Mouse (Mus musculus) C2C12 (cell line): ENCODE data around the gene Stat4. TPM values are rescaled to one million over a fixed set of nuclear protein-coding genes. Genes with fewer than 3 reads are reported as not detected.

Source experiments
- H3K27me3 ChIP-seq: one replicate; pipeline ENCODE4 v1.6.1; 2011; ENCODE audit not compliant: control insufficient read depth, insufficient read depth, insufficient read length
- H3K36me3 ChIP-seq: one replicate; pipeline ENCODE4 v1.6.1; 2011; ENCODE audit not compliant: control insufficient read depth, insufficient read depth
- H3K4me3 ChIP-seq: one replicate; pipeline ENCODE4 v1.5.1; 2011; ENCODE audit warnings: mild to moderate bottlenecking, control low read depth; ENCODE audit not compliant: poor library complexity, insufficient read depth, severe bottlenecking
- H3K79me2 ChIP-seq: one replicate; pipeline ENCODE4 v1.6.1; 2011; ENCODE audit not compliant: control insufficient read depth, insufficient read depth
- H3K79me3 ChIP-seq: one replicate; pipeline ENCODE4 v1.6.1; 2011; ENCODE audit warnings: low read depth, control low read depth
- H3ac ChIP-seq: one replicate; pipeline ENCODE3; 2011; ENCODE audit warnings: low read depth; ENCODE audit not compliant: control insufficient read depth, insufficient read length
- CEBPB ChIP-seq: IDR thresholded peaks from one replicate; pipeline ENCODE4 v1.6.1; 2011; ENCODE audit warnings: low read depth, mild to moderate bottlenecking, control low read depth, moderate library complexity
- CTCF ChIP-seq: IDR thresholded peaks from one replicate; pipeline ENCODE4 v1.5.1; 2011; ENCODE audit not compliant: control insufficient read depth, insufficient read depth, insufficient read length
- FOSL1 ChIP-seq: IDR thresholded peaks from one replicate; pipeline ENCODE4 v1.8.0; 2011; ENCODE audit warnings: mild to moderate bottlenecking, low read length; ENCODE audit not compliant: poor library complexity, insufficient read depth, severe bottlenecking
- MAX ChIP-seq: IDR thresholded peaks from one replicate; pipeline ENCODE4 v1.6.1; 2011; ENCODE audit warnings: mild to moderate bottlenecking, control low read depth
- MYOD1 ChIP-seq: IDR thresholded peaks from one replicate; pipeline ENCODE4 v1.6.1; 2011; ENCODE audit warnings: low read depth; ENCODE audit not compliant: control insufficient read depth, insufficient read length
- MYOG ChIP-seq: IDR thresholded peaks from one replicate; pipeline ENCODE4 v1.6.1; 2011; ENCODE audit not compliant: control insufficient read depth, insufficient read length; ENCODE audit errors: extremely low read depth
- USF1 ChIP-seq: IDR thresholded peaks from one replicate; pipeline ENCODE4 v1.6.1; 2011; ENCODE audit warnings: low read depth, mild to moderate bottlenecking, control low read depth, moderate library complexity
- polyA plus RNA-seq: library from polyadenylated mRNA; unstranded; fragments of >200 nt; fragmentation: generic; extraction: Trizol; gene quantifications from one replicate; pipeline ENCODE4 v1.2.1, GENCODE M21; 2012; ENCODE audit warnings: missing spikeins

The Stat4 gene
- polyA plus RNA-seq, 1 experiment, result not detected

DNA sequence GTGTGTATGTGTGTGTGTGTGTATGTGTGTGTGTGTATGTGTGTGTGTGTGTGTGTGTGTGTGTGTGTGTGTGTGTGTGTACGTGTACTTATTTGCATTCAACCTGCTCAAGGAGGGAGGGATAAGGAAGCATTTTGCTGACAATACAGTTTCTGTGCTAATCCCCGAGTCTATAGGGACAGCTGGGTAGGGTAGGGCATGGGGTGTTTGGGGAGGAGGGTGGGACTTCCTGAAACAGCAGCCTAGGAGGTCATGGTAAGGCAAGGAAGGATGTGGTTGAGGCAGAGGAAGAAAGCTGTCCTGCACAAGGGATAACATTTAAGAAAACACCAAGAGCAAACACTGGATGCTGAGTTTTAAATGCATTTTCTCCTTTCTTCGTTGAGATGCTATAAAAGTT is 24.3 kb downstream of the Stat4 start:
- H3K36me3 ChIP-seq, result no peaks in the 10 kb centered on the region
- no peaks in the 10 kb centered on the region for H3K27me3 ChIP-seq
- TF ChIP-seq CEBPB, result no peak
- TF ChIP-seq MAX, result no peak
- no peak for TF ChIP-seq MYOD1
- no peaks in the 10 kb centered on the region for H3K79me3 ChIP-seq
- no peaks in the 10 kb centered on the region for H3K79me2 ChIP-seq
- no peak overlapping the region for H3ac ChIP-seq
- no peak overlapping the region for H3K4me3 ChIP-seq

DNA sequence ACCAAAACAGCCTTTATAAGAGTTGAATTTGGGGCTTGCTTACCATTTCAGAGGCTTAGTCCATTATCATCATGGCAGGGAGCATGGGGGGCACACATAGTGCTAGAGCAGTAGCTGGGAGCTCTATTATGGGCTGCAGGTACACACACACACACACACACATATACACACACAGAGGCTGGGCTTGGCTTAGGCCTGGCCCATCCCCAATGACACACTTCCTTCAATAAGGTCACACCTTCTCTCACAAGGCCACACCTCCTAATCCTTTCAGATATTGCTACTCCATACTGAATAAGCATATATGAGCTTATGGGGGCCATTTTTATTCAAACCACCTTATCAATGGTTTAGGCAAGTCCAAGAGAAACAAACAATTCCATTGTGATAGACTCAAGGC is 25.3 kb downstream of the Stat4 start:
- no peak overlapping the region for H3K4me3 ChIP-seq
- no peaks in the 10 kb centered on the region for H3K27me3 ChIP-seq
- H3K79me2 ChIP-seq, result no peaks in the 10 kb centered on the region
- no peaks in the 10 kb centered on the region for H3K36me3 ChIP-seq
- H3K79me3 ChIP-seq, result no peaks in the 10 kb centered on the region
- H3ac ChIP-seq, result no peak overlapping the region
- no peak for TF ChIP-seq CEBPB
- no peak for TF ChIP-seq MYOG
- TF ChIP-seq CTCF, result no peak
- no peak for TF ChIP-seq MYOD1
- TF ChIP-seq FOSL1, result no peak
- no peak for TF ChIP-seq MAX
- no peak for TF ChIP-seq USF1

DNA sequence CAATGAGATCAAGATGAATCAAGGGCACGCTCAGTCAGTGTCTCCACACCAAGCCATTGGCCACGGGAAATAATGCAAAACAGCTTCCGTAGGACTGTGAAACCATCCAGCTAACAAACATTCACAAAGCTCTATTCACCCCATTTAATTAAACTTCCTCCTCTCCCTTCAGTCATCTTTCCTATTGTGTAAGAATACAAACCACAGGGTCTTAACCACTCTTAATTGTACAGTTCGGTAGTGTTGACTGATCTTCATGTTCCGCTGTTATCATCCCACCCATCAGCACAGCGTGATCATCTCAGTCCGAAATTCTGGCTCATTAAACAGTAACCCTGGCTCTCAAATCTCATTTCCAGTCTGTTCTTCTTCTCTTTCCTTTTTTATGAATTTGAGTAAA is 25.8 kb downstream of the Stat4 start:
- no peaks in the 10 kb centered on the region for H3K79me3 ChIP-seq

DNA sequence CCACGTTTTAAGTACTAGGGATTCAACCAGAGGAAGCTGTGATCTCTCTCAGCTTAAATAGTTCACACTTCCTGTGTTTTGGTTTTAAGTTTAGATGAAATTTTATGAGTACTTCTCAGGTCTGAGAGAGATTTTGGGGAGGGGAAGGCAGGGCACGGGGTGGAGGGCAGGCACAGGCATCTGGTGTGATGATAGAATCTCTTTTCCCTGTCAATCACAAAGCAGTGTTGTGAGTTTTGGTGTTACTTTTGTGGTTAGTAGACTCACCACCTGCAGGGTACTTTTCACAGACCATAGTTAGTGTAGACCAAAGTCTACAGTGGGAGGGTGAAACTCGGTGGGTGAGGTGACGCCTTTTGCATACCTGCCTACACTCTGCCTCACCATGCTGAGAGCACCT is 32.7 kb downstream of the Stat4 start:
- Histone ChIP-seq H3K36me3 (no peaks in the 10 kb centered on the region), H3K79me2 (no peaks in the 10 kb centered on the region), H3K79me3 (no peaks in the 10 kb centered on the region), H3K4me3 (no peak overlapping the region), H3K27me3 (no peaks in the 10 kb centered on the region), H3ac (no peak overlapping the region)
- TF ChIP-seq FOSL1, result no peak
- no peak for TF ChIP-seq CEBPB
- TF ChIP-seq MYOG, result no peak
- no peak for TF ChIP-seq USF1
- TF ChIP-seq MAX, result no peak
- no peak for TF ChIP-seq MYOD1
- no peak for TF ChIP-seq CTCF

More for the DNA sequence above, 25.8 kb downstream of the Stat4 start:
- Histone ChIP-seq H3K36me3 (no peaks in the 10 kb centered on the region), H3K27me3 (no peaks in the 10 kb centered on the region), H3K79me2 (no peaks in the 10 kb centered on the region), H3K4me3 (no peak overlapping the region), H3ac (no peak overlapping the region)
- no peak for TF ChIP-seq MAX
- TF ChIP-seq CEBPB, result no peak
- no peak for TF ChIP-seq FOSL1
- no peak for TF ChIP-seq CTCF
- no peak for TF ChIP-seq MYOG

DNA sequence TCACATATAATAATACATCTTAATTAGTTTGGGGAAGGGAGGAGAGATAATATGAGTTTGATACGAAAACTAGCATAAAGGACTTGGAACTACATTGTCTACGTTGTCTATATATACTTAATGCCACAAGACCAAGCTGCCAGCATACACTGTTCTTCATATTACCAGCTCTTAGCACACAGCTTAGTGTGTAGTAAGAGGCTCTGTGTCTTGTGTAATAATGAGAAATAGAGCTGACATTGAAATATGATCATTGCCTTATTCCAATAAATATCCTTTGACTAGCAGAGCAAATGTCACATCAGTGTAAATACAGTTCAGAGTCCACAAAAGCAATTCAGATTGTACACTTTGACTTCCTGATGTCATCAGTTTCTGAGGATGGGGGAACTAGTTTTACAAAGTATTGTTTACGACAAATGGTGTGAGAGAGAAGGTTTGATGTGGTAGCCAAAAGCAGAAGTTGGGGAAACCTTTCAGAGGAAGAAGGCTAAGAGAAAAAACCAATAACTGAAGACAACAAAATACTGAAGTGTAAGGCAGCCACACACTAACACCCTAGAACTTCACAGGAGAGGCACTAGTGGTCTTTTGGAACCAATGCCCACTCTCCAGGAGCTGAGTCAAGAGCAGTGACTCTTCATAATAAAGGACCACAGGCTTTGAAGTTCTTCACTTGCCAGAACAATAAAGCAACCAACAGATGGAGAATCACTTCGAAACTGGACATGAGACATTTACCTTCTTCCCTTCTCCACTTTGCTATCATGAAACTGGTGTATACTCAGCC is 35.2 kb downstream of the Stat4 start:
- no peaks in the 10 kb centered on the region for H3K27me3 ChIP-seq
- TF ChIP-seq CEBPB, result no peak
- no peak for TF ChIP-seq CTCF
- TF ChIP-seq MYOD1, result no peak
- H3K79me2 ChIP-seq, result no peaks in the 10 kb centered on the region
- no peaks in the 10 kb centered on the region for H3K36me3 ChIP-seq
- H3ac ChIP-seq, result no peak overlapping the region
- H3K4me3 ChIP-seq, result no peak overlapping the region
- no peaks in the 10 kb centered on the region for H3K79me3 ChIP-seq

DNA sequence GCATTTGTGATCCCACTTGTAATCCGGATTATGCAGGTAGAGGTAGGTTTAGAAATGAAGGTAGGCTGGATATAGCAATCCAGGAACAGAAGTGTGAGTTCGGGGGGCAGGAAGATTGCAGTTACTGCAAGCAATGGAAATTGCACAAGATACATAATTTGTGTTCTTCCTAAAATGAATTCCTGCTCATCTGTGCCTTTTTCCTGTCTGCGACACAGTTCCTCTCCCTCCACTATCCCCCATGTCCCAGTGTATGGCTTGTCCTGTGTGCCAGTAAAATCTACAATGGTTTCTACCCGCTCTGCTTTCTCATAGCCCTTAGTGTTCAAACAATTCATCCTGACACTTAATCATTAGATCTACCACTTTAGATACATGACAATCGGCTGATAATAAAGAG is 41.7 kb downstream of the Stat4 start:
- Histone ChIP-seq H3ac (no peak overlapping the region), H3K27me3 (no peaks in the 10 kb centered on the region)

More for the DNA sequence above, 41.7 kb downstream of the Stat4 start:
- TF ChIP-seq MYOG (no peak), CEBPB (no peak), CTCF (no peak), MAX (no peak), MYOD1 (no peak), USF1 (no peak), FOSL1 (no peak)
- Histone ChIP-seq H3K79me2 (no peaks in the 10 kb centered on the region), H3K79me3 (no peaks in the 10 kb centered on the region), H3K4me3 (peak overlapping the region; percentile 2), H3K36me3 (no peaks in the 10 kb centered on the region)
